Mouse (Mus musculus) regulatory T cell (primary cell): ENCODE measurements around the gene Rad9a.

Source experiments
- in situ Hi-C: fragments of 300-600 bp; cut with MboI, MseI; formaldehyde crosslinking; loops from one replicate; pipeline ENCODE4 v1.15.1; 2025; ENCODE audit warnings: high pct_unique_total_duplicates

Gene Rad9a

GRCm38 (mm10) chr19:4218293-4218692 lies 16.8 kb upstream of the Rad9a start:
- in situ Hi-C loops: no loop called here

- in situ Hi-C loops: no loop called here
Measured at GRCm38 (mm10) chr19:4217855-4218254, 16.4 kb upstream of the Rad9a start.

DNA sequence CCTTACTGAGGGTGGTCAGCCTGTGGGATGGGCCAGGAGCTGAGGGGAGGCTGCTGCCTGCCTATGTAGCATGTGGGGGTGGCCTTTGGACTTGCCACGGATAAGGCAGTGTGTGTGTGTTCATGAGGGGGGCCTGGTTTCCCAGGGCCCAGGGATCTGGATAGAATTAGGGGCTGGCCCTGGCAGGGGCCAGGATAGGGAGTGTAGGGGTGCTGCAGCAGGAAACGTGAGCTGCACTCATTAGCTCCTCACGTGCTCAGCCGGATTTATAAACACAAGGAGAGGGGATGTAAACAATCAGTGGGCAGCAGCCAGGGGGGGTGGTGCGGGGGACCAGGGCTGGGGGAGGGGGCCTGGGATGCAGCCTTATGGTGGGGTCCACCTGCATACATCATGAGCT lies 15.7 kb upstream of the Rad9a start:
- in situ Hi-C loops: no loop called here

- in situ Hi-C loops: no loop called here
Measured at GRCm38 (mm10) chr19:4216041-4216685, 14.7 kb upstream of the Rad9a start.

- in situ Hi-C loops: no loop called here
Measured at GRCm38 (mm10) chr19:4215451-4215840, 14.0 kb upstream of the Rad9a start.

DNA sequence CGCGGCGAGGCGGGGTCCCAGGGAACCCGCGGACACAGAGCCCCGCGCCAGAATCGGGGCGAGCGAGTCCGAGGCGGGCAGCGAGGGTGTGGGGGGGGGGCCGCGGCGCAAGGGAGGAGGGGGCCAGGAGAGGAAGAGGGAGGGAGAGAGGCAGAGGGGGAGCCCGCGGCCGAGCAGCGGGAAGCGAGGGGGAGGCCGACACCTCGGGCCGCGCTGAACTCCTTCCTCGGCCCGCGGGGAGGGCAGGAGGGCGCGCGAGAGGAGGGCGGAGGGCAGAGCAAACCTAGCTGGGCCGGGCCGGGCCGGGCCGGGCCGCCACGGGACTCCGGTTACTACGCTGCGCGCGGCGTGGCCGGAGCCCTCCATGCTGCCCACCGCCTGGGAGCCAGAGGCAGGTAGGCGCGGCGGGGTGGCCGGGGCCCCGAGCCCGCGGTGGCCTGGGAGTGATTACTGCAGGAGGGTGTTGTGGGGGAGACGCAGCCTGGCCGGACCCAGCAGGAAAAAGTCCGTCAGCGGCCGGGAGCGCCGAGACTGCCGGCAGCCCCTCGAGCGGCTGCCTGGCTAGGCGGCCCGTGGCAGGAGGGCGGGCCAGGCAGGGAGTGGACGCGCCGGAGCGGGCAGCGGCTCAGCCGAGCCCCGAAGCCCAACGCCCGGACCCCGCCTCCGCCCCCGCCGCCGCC lies 13.4 kb upstream of the Rad9a start:
- in situ Hi-C loops: no loop called here

GRCm38 (mm10) chr19:4214071-4214770 lies 12.8 kb upstream of the Rad9a start, which contains the start of the genes Clcf1 and AC109138.7:
TSS of gene Clcf1 (plus strand) at chr19:4214238.
TSS of gene AC109138.7 (plus strand) at chr19:4214357.
- in situ Hi-C loops: no loop called here

DNA sequence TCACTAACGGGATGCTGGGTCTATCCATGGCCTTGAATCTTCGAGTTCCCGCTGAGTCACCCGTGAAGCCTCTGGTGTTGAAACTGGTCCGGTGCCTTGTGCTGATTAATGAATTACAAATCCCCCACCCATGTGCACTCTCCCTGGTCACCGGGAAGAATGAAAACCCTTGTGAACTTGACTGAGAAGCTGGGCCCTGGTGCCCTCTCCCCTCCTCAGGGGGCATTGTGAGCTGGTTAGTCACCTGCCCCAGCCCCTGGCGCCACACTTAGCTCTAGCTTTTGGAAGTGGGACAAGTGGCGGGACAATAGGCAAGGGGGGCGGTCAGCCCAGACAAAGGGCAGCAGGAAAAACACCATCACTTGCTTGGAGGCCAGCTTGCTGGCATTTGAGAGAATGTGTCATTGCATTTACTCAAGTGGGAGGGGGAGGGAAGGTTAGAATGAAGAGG lies 12.1 kb upstream of the Rad9a start:
- in situ Hi-C loops: no loop called here

GRCm38 (mm10) chr19:4211891-4212588 lies 10.6 kb upstream of the Rad9a start:
- in situ Hi-C loops: no loop called here

DNA sequence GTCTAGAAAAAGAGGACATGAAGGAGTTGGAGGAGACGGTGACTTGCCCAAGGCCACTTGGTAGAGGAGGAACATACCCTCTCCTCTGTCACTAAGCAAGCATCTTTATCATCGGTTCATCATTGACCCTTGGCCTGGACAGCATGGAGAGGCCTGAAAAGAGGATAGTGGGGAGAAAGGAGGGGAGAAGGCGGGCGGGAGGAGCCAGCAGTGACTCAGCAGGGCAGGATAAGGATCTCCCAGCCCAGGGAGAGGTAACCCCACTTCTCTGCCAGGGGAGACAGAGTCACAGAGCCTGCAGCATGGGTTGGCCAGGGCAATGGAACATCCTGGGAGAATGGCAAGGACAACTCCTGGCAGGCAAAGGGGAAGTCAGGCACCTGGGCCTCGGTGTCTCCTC lies 7.1 kb upstream of the Rad9a start:
- in situ Hi-C loops: loop anchor here (10.0 kb wide), 1 partner anchor 294 kb away; the partner anchor contains the start of gene Ndufs8

- in situ Hi-C loops: loop anchor here (10.0 kb wide), 1 partner anchor 292 kb away; the partner anchor contains the start of gene Ndufs8
Measured at GRCm38 (mm10) chr19:4206971-4207370, 5.5 kb upstream of the Rad9a start.

DNA sequence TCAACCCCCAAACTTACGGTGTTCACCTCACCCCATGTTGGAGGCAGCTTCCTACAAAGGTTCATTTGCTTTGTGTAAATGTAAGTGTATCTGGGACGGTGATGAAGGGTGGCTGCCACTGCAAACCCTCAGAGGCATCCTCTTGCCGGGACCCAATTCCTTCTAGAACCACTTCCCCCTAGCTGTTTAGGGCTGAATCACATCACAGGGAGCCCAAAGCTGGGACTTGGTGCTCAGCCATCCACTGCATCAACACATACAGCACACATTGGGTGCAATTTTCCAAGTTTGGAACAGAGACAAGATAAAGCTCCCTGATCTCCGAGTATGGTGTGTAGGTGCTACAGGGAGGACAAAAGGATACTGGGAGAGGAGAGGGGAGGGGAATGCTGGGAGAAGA lies 3.4 kb upstream of the Rad9a start:
- in situ Hi-C loops: loop anchor here (5.0 to 10.0 kb wide), 2 partner anchors 53 to 290 kb away; partner anchors contain the start of genes Ndufs8 and Ptprcap

DNA sequence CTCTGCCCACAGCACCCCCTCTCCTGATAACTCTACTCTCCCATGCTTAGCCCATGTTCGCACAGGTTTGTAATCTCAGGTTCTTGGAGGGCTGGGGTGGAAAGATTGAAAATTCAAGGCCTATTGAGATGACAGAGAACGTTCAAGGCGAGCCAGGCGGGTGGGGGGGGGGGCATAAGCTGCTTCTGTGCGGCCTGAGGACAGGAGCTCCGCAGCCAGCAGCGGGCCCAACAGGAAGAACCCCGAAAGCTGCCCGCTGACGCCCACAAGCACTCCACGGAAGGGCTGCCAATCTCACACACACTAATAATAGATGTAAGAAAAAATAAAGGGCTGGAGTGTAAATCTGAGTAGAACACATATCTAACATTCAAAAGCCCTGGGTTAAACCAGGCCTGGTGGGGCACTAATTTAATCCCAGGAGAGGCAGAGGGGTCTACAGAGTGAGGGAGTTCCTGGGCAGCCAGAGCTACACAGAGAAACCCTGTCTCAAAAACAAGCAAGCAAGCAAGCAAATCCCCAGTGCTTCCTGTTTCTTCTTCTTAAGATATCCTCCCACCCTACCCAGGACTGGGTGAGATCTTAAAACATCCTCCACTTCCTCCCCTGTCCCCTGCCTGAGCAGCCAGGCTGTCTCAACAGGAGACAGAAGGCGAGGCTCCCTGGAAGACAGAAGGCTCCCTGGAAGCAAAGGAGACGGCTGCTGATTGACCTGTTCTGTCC lies 2.3 kb upstream of the Rad9a start:
- in situ Hi-C loops: loop anchor here (5.0 to 10.0 kb wide), 2 partner anchors 51 to 289 kb away; partner anchors contain the start of genes Ndufs8 and Ptprcap

DNA sequence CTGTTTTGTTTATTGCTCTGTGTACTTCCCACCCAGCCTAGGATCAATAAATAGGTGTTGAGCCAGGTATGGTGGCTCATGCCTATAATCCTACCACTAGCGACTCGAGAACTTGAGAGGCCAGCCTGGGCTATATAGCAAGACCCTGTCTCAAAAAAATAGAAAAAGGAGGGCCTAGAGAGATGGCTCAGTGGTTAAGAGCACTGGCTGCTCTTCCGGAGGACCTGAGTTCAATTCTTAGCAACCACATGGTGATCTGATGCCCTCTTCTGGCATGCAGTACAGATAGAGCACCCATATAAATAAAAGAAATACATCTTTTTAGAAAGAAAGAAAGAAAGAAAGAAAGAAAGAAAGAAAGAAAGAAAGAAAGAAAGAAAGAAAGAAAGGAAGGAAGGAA lies 1.7 kb upstream of the Rad9a start:
- in situ Hi-C loops: loop anchor here (5.0 to 10.0 kb wide), 2 partner anchors 51 to 288 kb away; partner anchors contain the start of genes Ndufs8 and Ptprcap

DNA sequence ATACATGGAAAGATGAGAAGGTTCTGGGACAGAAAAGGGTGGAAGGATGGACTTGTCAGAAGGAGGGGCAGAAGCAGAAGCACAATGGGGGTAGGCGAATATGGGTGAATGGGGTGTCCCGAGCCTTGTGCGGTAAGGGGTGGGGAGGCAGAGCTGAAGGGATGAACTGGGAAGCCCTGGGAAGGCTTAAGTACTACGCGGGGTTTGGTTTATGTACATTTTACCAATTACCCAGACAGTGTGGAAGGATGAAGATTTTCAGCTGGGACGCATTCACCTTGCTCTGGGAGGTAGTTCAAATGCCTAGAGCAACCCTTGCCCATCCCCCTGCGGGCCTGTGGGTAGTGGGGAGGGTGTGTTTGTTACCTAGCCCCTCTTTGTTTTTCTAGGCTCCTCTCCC lies 687 bp upstream of the Rad9a start:
- in situ Hi-C loops: loop anchor here (5.0 to 10.0 kb wide), 2 partner anchors 50 to 287 kb away; partner anchors contain the start of genes Ndufs8 and Ptprcap

- in situ Hi-C loops: loop anchor here (10.0 kb wide), 1 partner anchor 1598 kb away; no protein-coding TSS in a partner anchor
Measured at GRCm38 (mm10) chr19:4197180-4197579, 4.3 kb downstream of the Rad9a start.

DNA sequence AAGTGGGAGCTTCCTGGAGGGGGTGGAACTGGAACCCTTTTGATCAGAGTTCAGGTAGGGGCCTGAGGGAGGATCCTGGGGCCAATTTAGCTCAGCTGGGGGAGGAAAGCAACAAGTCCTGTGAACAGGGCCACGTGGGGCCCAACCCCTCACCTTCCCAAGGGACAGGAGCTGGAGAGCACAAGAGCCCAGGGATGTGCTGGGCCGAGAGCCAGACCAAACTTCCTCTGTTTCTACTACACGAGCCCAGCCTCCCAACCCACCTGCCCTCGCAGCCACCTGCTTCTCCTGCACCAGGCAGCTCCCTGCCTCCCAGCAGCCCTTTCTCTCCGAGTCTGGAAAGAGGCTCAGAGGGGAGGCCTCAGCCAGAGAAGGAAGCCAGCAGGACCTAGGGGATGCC lies 4.9 kb downstream of the Rad9a start:
- in situ Hi-C loops: loop anchor here (10.0 kb wide), 1 partner anchor 1598 kb away; no protein-coding TSS in a partner anchor

GRCm38 (mm10) chr19:4196048-4196447 lies 5.4 kb downstream of the Rad9a start:
- in situ Hi-C loops: loop anchor here (10.0 kb wide), 1 partner anchor 1599 kb away; no protein-coding TSS in a partner anchor

- in situ Hi-C loops: loop anchor here (5.0 to 10.0 kb wide), 2 partner anchors 78 to 1600 kb away; no protein-coding TSS in a partner anchor
Measured at GRCm38 (mm10) chr19:4194776-4195650, 6.4 kb downstream of the Rad9a start.
